Mouse (Mus musculus): ENCODE data around the gene Asxl2. TPM values are rescaled to one million over a fixed set of nuclear protein-coding genes. Genes with fewer than 3 reads are reported as not detected.

Gene Asxl2
- 18.2 and 18.5 TPM in 2 replicates for polyA plus RNA-seq (2016; fragmentation: Nextera tagmentation; extraction: Ambion mirVana)

DNA sequence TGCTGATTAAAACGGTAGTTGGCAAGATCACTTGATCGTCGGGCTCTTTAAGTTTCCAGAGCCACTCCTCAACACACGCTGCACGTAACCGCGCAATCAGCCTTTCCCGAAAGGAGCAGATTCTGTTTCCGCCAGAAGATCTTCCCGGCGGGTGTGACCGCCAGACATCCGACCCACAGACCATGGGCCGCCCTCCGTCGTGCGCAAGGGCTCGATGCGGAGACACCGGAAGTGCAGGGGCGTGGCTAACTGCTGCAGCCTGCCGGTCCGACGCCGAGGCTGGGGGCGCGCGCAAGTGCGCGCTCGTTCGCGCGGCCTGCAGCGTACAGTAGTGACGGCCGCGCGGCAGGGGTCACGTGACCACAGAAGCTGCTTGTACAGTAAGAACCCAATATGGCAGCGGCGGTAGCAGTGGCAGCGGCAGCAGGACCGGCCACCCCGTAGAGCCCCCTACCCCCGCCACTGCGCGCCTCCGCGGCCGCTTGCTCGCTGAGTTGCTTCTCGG, at the start of gene Asxl2:
TSS of gene Asxl2 (plus strand) at position 328 of the 505 bp plus-strand sequence.
- Histone ChIP-seq H3K36me3 (peaks cover 8% of the 10 kb centered on the region; the same call in 1 of the 2 replicates), H3K27me3 (no peaks in the 10 kb centered on the region), H3K4me3 (peak within 1 kb of the TSS; percentile 89), H3K9ac (replicated peaks) (peak within 1 kb of the TSS; percentile 90), H3K4me2 (replicated peaks) (peak within 1 kb of the TSS; percentile 69), H3K9me3 (no peaks in the 10 kb centered on the region), H3K27ac (replicated peaks) (peak within 1 kb of the TSS; percentile 93), H3K4me1 (peaks cover 13% of the 10 kb centered on the region)
- under 1% methylated on average over 53 of the region's 53 CpGs for WGBS
- ATAC-seq (ENCODE audit: low FRiP score, low read depth) = peak; percentile 97

DNA sequence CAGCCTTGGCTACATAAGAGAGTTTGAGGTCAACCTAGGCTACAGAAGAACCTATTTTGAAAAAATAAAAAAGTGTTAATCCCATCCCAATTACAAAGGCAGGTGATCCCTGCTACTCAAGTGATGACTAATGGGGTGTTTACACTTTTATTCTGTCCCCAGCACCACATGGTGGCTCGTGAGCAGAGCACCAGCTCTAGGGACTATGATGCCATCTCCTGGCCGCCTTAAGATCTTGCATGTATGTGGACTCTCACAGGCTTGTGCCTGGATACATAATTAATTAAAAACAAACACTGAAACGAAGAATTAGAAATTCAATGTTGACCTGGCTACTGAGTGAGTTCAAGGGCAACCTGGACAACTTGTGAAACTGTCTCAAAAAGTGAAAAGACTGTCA, 49.5 kb upstream of the Asxl2 start:
- no peaks in the 10 kb centered on the region for H3K9me3 ChIP-seq
- no peak overlapping the region for H3K4me2 ChIP-seq (replicated peaks)
- 22% methylated on average over 3 of the region's 3 CpGs for WGBS
- H3K4me3 ChIP-seq = no peak overlapping the region
- no peak overlapping the region for H3K27ac ChIP-seq (replicated peaks)
- no peak overlapping the region for H3K9ac ChIP-seq (replicated peaks)
- H3K27me3 ChIP-seq = no peaks in the 10 kb centered on the region
- no peak for ATAC-seq (ENCODE audit: low FRiP score, low read depth)
- peaks cover 3% of the 10 kb centered on the region for H3K4me1 ChIP-seq
- peaks cover 43% of the 10 kb centered on the region for H3K36me3 ChIP-seq

- 85% methylated on average over 5 of the region's 5 CpGs for WGBS
- Histone ChIP-seq H3K4me3 (no peak overlapping the region), H3K36me3 (peaks cover 45% of the 10 kb centered on the region)
These were observed 48.9 kb upstream of the Asxl2 start for GRCm38 (mm10) chr12:3377755-3378154.

GRCm38 (mm10) chr12:3384860-3385259, 41.8 kb upstream of the Asxl2 start:
- peaks cover 11% of the 10 kb centered on the region for H3K4me1 ChIP-seq
- H3K27me3 ChIP-seq = no peaks in the 10 kb centered on the region
- no peak overlapping the region for H3K27ac ChIP-seq (replicated peaks)
- H3K36me3 ChIP-seq = peaks cover 64% of the 10 kb centered on the region
- H3K4me2 ChIP-seq (replicated peaks) = no peak overlapping the region
- H3K9ac ChIP-seq (replicated peaks) = no peak overlapping the region
- H3K9me3 ChIP-seq = no peaks in the 10 kb centered on the region
- ATAC-seq (ENCODE audit: low FRiP score, low read depth) = no peak
- WGBS = 88% methylated on average over 1 of the region's 1 CpGs
- H3K4me3 ChIP-seq = no peak overlapping the region

More at GRCm38 (mm10) chr12:3377755-3378154, 48.9 kb upstream of the Asxl2 start:
- H3K4me1 ChIP-seq = no peaks in the 10 kb centered on the region
- no peak for ATAC-seq (ENCODE audit: low FRiP score, low read depth)
- H3K4me2 ChIP-seq (replicated peaks) = no peak overlapping the region
- no peaks in the 10 kb centered on the region for H3K9me3 ChIP-seq
- H3K27me3 ChIP-seq = no peaks in the 10 kb centered on the region
- H3K27ac ChIP-seq (replicated peaks) = no peak overlapping the region
- no peak overlapping the region for H3K9ac ChIP-seq (replicated peaks)

DNA sequence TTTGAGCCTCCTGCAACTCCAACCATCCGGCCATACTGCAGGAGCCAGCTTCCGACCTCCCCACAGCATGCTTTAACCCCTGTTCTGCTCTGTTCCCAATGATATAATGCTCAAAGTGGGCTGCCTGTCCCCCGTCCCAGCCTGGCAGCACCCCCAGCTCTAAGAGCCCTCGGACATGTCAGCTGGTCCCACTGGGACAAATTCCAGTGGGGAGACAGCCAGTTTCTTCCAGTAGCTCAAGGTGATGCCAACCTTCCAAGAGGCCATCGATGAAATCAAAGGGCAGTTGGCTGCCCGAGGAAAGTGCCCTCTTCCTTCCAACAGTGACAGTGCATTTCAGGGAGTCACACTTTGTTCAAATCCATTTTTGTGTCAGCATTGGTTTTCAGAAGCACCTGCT, 41.4 kb upstream of the Asxl2 start:
- peaks cover 67% of the 10 kb centered on the region for H3K36me3 ChIP-seq
- 88% methylated on average over 6 of the region's 6 CpGs for WGBS
- no peak overlapping the region for H3K4me3 ChIP-seq
- peaks cover 11% of the 10 kb centered on the region for H3K4me1 ChIP-seq
- no peak for ATAC-seq (ENCODE audit: low FRiP score, low read depth)
- H3K9ac ChIP-seq (replicated peaks) = no peak overlapping the region
- H3K9me3 ChIP-seq = no peaks in the 10 kb centered on the region
- no peaks in the 10 kb centered on the region for H3K27me3 ChIP-seq
- no peak overlapping the region; the same call in 1 of the 2 replicates for H3K27ac ChIP-seq (replicated peaks)
- no peak overlapping the region for H3K4me2 ChIP-seq (replicated peaks)

DNA sequence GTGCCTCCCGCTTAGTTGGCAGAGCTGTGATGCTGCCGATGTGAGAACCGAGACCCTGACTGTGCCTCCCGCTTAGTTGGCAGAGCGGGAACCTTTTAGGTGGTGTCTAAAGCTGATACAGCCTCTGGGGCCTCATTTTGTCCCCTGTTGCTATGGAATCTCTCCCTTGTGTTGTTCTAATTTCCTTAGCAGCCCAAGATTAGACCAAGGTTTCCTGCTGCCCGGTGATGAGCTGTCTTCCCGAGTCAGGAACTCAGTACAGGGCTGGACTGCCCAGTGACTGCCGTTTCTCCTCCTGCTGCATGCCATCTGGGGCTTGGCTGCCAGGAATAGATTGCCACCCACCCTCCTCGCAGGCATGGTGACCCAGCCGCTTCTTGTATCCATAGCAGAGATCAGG, 40.7 kb upstream of the Asxl2 start:
- Histone ChIP-seq H3K4me2 (replicated peaks) (no peak overlapping the region), H3K4me1 (peaks cover 11% of the 10 kb centered on the region), H3K4me3 (no peak overlapping the region), H3K9ac (replicated peaks) (no peak overlapping the region), H3K27ac (replicated peaks) (peak overlapping the region; percentile 10; the same call in 1 of the 2 replicates), H3K36me3 (peaks cover 65% of the 10 kb centered on the region), H3K27me3 (no peaks in the 10 kb centered on the region), H3K9me3 (no peaks in the 10 kb centered on the region)
- 71% methylated on average over 10 of the region's 10 CpGs for WGBS
- ATAC-seq (ENCODE audit: low FRiP score, low read depth) = 0 out of 2 replicates have a peak, but pooled peaks have one; percentile 10

GRCm38 (mm10) chr12:3387891-3388290, 38.8 kb upstream of the Asxl2 start:
- no peaks in the 10 kb centered on the region for H3K27me3 ChIP-seq
- ATAC-seq (ENCODE audit: low FRiP score, low read depth) = no peak
- no peaks in the 10 kb centered on the region for H3K9me3 ChIP-seq
- no peak overlapping the region for H3K9ac ChIP-seq (replicated peaks)
- H3K4me2 ChIP-seq (replicated peaks) = no peak overlapping the region
- H3K4me3 ChIP-seq = no peak overlapping the region
- no peak overlapping the region for H3K27ac ChIP-seq (replicated peaks)
- WGBS = 94% methylated on average over 16 of the region's 16 CpGs
- peaks cover 56% of the 10 kb centered on the region for H3K36me3 ChIP-seq
- H3K4me1 ChIP-seq = peaks cover 11% of the 10 kb centered on the region

- Histone ChIP-seq H3K27me3 (no peaks in the 10 kb centered on the region), H3K9ac (replicated peaks) (no peak overlapping the region), H3K4me3 (no peak overlapping the region), H3K36me3 (peaks cover 70% of the 10 kb centered on the region), H3K4me2 (replicated peaks) (no peak overlapping the region), H3K27ac (replicated peaks) (no peak overlapping the region), H3K4me1 (peaks cover 11% of the 10 kb centered on the region), H3K9me3 (no peaks in the 10 kb centered on the region)
- ATAC-seq (ENCODE audit: low FRiP score, low read depth) = no peak
- WGBS = 94% methylated on average over 12 of the region's 12 CpGs
These were observed 37.3 kb upstream of the Asxl2 start for GRCm38 (mm10) chr12:3389394-3389793.

DNA sequence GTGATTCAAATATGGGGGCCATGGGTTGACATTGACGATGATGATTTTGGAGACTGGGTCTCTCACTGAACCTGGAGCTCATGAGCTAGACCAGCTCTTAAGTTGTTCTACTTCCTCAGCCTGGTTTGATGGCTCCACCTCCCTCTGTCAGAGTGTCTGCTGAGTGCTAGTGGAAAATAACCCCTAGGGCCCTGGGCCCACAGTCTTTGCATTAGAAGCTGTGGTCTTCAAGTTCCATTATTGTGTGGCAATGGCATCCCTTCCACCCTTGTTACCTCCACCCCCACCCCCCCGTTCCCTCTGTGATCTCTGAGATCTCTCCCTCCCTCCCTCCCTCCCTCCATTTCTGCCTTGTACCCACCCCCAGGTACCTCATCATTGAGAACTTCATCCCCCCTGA, 36.6 kb upstream of the Asxl2 start:
- no peak overlapping the region for H3K4me3 ChIP-seq
- no peak overlapping the region for H3K4me2 ChIP-seq (replicated peaks)
- ATAC-seq (ENCODE audit: low FRiP score, low read depth) = no peak
- H3K27me3 ChIP-seq = no peaks in the 10 kb centered on the region
- H3K9ac ChIP-seq (replicated peaks) = no peak overlapping the region
- peaks cover 11% of the 10 kb centered on the region for H3K4me1 ChIP-seq
- peaks cover 77% of the 10 kb centered on the region for H3K36me3 ChIP-seq
- WGBS = 97% methylated on average over 2 of the region's 2 CpGs
- no peak overlapping the region for H3K27ac ChIP-seq (replicated peaks)
- no peaks in the 10 kb centered on the region for H3K9me3 ChIP-seq

GRCm38 (mm10) chr12:3390577-3391262, 35.9 kb upstream of the Asxl2 start:
- peak; percentile 74 for ATAC-seq (ENCODE audit: low FRiP score, low read depth)
- Histone ChIP-seq H3K27me3 (no peaks in the 10 kb centered on the region), H3K4me2 (replicated peaks) (no peak overlapping the region), H3K4me3 (no peak overlapping the region), H3K9ac (replicated peaks) (no peak overlapping the region), H3K27ac (replicated peaks) (no peak overlapping the region), H3K36me3 (peaks cover 74% of the 10 kb centered on the region), H3K4me1 (peaks cover 6% of the 10 kb centered on the region), H3K9me3 (no peaks in the 10 kb centered on the region)
- 32% methylated on average over 12 of the region's 12 CpGs for WGBS

DNA sequence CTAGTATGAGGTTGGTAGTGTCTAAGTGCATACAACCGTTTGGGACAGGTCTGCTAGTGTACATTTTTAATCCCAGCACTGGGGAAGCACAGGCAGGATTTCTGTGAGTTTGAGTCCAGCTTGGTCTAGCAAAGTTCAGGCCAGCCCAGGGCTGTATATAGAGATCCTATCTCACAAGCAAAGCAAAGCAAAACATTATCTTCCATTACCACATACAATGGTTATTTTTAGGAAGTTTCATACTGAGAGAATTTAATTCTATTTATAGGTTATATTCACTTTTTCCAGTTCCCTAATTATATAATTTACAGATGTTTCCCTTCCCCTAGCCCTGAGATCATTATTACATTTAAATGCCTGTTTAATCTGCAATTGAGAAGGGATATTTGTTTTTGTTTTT, 35.4 kb upstream of the Asxl2 start:
- ATAC-seq (ENCODE audit: low FRiP score, low read depth) = no peak
- H3K27ac ChIP-seq (replicated peaks) = no peak overlapping the region
- H3K9ac ChIP-seq (replicated peaks) = no peak overlapping the region
- H3K4me3 ChIP-seq = no peak overlapping the region
- peaks cover under 1% of the 10 kb centered on the region; the same call in 1 of the 2 replicates for H3K4me1 ChIP-seq
- no peak overlapping the region for H3K4me2 ChIP-seq (replicated peaks)
- H3K27me3 ChIP-seq = no peaks in the 10 kb centered on the region
- no peaks in the 10 kb centered on the region for H3K9me3 ChIP-seq
- WGBS = 61% methylated on average over 1 of the region's 1 CpGs
- H3K36me3 ChIP-seq = peaks cover 69% of the 10 kb centered on the region

- no peaks in the 10 kb centered on the region for H3K9me3 ChIP-seq
- no peaks in the 10 kb centered on the region for H3K4me1 ChIP-seq
- H3K9ac ChIP-seq (replicated peaks) = no peak overlapping the region
- H3K4me3 ChIP-seq = no peak overlapping the region
- ATAC-seq (ENCODE audit: low FRiP score, low read depth) = no peak
- peaks cover 63% of the 10 kb centered on the region for H3K36me3 ChIP-seq
- no peak overlapping the region for H3K27ac ChIP-seq (replicated peaks)
- no peaks in the 10 kb centered on the region for H3K27me3 ChIP-seq
- 82% methylated on average over 4 of the region's 4 CpGs for WGBS
- H3K4me2 ChIP-seq (replicated peaks) = no peak overlapping the region
These were observed 33.5 kb upstream of the Asxl2 start for GRCm38 (mm10) chr12:3393140-3393539.
